Mouse (Mus musculus) liver, embryonic 12.5 days (tissue): ENCODE data around the gene Lhx4. TPM values are rescaled to one million over a fixed set of nuclear protein-coding genes. Genes with fewer than 3 reads are reported as not detected.
A peak's percentile ranks its signal among the peaks of the same experiment; 100 is the strongest.

Experiments
- ATAC-seq: fragments of 200-750 bp; cut with Nextera tagmentation; 2 replicates; pipeline ENCODE4 v1.8.0; 2017; ENCODE audit warnings: moderate number of reproducible peaks, mild to moderate bottlenecking, moderate library complexity
- H3K27ac ChIP-seq: fragments of 300-500 bp; sonication (generic); 2 replicates; pipeline ENCODE4 v1.5.1; 2016; ENCODE audit warnings: mild to moderate bottlenecking
- H3K27me3 ChIP-seq: fragments of 300-500 bp; sonication (generic); replicated peaks from 2 replicates; pipeline ENCODE4 v1.6.1; 2016; ENCODE audit warnings: mild to moderate bottlenecking, moderate library complexity
- H3K36me3 ChIP-seq: fragments of 300-500 bp; sonication (generic); 2 replicates; pipeline ENCODE4 v1.6.1; 2016; ENCODE audit warnings: mild to moderate bottlenecking, moderate library complexity
- H3K4me1 ChIP-seq: fragments of 300-500 bp; sonication (generic); 2 replicates; pipeline ENCODE4 v1.6.1; 2016
- H3K4me2 ChIP-seq: fragments of 300-500 bp; sonication (generic); 2 replicates; pipeline ENCODE4 v1.6.1; 2016; ENCODE audit warnings: mild to moderate bottlenecking, moderate library complexity
- H3K4me3 ChIP-seq: fragments of 300-500 bp; sonication (generic); 2 replicates; pipeline ENCODE4 v1.5.1; 2016; ENCODE audit warnings: mild to moderate bottlenecking, moderate library complexity
- H3K9ac ChIP-seq: fragments of 300-500 bp; sonication (generic); 2 replicates; pipeline ENCODE4 v1.6.1; 2016; ENCODE audit warnings: mild to moderate bottlenecking, moderate library complexity
- H3K9me3 ChIP-seq: fragments of 300-500 bp; sonication (generic); replicated peaks from 2 replicates; pipeline ENCODE4 v1.6.1; 2016; ENCODE audit warnings: mild to moderate bottlenecking, moderate library complexity
- WGBS: fragments of 180-500 bp; shearing (Covaris S2); methylation state at CpG from one replicate; pipeline ENCODE4 v1.1.7; 2016; ENCODE audit not compliant: insufficient replicate concordance; 5-methylcytosine and 5-hydroxymethylcytosine counted together
- polyA plus RNA-seq: library from polyadenylated mRNA; unstranded; fragments of >200 nt; fragmentation: Nextera tagmentation; extraction: Ambion mirVana; gene quantifications from 2 replicates; pipeline ENCODE4 v1.2.1, GENCODE M21; 2016

Lhx4 gene
- not detected in 2 replicates for polyA plus RNA-seq

DNA sequence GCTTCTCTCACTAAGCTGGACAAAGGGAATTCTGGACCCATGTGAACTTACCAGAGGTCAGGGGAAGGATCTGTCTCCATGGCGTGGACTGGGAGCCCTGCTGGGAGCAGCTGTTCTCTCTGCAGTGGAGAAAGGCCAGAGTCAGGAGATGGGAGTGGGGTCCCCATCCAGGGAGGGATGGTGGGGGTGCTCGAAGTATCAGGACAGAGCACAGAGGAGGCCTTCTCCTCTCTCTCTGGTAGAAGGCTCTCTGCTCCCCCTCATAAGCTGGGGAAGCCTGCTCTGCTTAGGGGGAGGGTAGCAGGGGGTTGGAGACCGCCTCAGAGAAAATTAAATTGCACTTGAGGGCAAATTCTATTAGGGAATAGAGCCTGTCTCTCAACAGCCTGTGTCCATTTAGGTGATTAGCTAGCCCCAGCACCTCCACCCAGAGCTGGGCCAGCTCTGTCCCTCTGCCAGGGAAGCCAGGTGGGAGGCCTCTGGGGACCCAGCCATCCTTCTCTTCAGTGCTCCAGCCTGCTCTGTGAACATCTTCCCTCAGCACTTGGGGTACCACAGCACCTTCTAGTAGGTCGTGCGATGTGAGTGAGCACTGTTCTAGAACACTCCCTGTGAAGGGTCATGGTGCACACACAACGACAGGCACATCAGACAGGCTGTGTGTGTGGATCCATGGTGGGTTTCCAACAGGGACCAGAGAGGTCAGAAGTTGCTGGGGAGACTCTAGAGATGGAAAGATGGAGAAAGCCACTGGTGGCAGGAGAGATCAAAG, at the start of gene Lhx4:
Gene Lhx4, minus strand, starts transcription at position 201 of the 772 bp plus-strand sequence.
- ATAC-seq, result no peak
- Histone ChIP-seq H3K36me3 (no peaks in the 10 kb centered on the region), H3K9ac (no peak within 1 kb of the TSS), H3K27me3 (peaks cover 82% of the 10 kb centered on the region), H3K4me3 (no peak within 1 kb of the TSS), H3K9me3 (no peaks in the 10 kb centered on the region), H3K27ac (no peak within 1 kb of the TSS), H3K4me2 (no peak within 1 kb of the TSS), H3K4me1 (no peaks in the 10 kb centered on the region)
- WGBS, result 44% methylated on average over 6 of the region's 6 CpGs

DNA sequence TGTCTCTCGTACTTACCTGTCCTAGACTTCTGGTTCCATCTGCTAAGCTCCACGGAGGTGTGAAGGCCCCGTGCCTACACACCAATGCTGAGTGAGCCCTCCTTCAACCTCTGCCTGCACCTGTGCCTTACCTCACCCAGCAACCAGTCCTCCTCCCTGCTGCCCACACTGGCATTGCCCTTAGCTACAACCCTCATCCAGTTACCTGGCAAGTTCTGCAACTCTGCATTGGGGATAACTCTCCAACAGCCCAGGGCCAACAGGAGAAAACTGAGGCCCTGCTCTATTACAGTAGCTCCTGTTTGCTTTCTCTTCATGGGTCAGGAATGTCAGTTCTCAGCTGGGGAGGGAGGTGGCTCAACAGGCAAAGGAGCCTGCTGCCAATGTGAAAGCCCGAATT, 46.5 kb upstream of the Lhx4 start:
- Histone ChIP-seq H3K4me2 (no peak overlapping the region), H3K4me3 (no peak overlapping the region), H3K36me3 (peaks cover 57% of the 10 kb centered on the region), H3K27ac (no peak overlapping the region), H3K27me3 (no peaks in the 10 kb centered on the region), H3K9me3 (no peaks in the 10 kb centered on the region), H3K4me1 (peaks cover 20% of the 10 kb centered on the region), H3K9ac (no peak overlapping the region)
- 82% methylated on average over 4 of the region's 4 CpGs for WGBS
- no peak for ATAC-seq

DNA sequence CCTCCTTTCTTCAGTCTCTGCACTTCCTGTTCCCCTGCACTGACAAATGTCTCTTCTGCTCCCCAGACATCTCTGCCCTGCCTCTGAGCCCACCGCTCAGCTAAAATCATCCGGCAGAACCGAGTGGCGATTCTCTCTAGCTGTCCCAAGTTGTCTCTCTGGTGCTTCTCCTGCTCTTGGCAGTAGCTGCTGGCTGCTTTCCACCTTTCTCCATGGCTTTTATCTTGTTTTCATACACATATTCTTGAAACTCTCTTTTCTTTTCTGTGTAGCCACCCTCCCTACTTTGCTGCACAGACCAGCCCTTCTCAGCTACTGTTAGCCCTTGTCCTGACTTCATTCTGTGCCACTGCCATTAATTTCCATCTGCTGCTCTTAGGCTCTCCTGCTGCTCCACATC, 45.9 kb upstream of the Lhx4 start:
- ATAC-seq, result no peak
- WGBS, result 70% methylated on average over 4 of the region's 4 CpGs
- H3K4me3 ChIP-seq, result no peak overlapping the region
- no peak overlapping the region for H3K9ac ChIP-seq
- no peaks in the 10 kb centered on the region for H3K27me3 ChIP-seq
- H3K4me2 ChIP-seq, result no peak overlapping the region
- peaks cover 57% of the 10 kb centered on the region for H3K36me3 ChIP-seq
- peaks cover 20% of the 10 kb centered on the region for H3K4me1 ChIP-seq
- no peak overlapping the region for H3K27ac ChIP-seq
- H3K9me3 ChIP-seq, result no peaks in the 10 kb centered on the region

DNA sequence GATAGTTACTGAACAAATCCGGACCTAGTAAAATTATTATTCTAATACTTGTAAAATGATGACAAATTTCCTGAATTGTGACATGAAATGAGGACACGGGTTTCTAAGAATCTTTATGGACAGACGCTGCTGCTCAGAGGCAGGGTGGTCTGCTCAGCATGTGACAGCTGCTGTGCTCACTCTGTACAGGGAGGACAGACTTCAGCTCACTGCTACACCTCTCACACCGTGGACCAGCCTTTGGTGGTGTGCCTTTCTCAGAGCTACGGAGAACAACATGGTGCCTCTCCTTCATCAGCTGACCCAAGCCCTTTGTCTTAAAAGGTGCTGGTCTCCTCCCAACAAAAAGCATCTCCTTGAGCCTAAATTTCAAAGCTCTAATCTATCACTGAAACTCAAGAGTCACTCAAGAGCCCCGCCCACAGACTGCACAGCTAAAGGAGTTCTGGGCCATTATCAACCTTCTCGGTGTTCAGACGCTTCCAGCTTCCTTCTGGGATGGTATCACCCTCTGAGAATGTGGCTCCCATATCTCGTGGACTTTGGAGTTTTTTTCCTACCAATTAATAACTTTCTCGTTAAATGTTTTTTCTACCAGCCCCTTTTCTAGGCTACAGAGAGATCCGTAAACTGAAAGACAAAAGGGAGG, 45.4 kb upstream of the Lhx4 start:
- Histone ChIP-seq H3K9me3 (no peaks in the 10 kb centered on the region), H3K36me3 (peaks cover 55% of the 10 kb centered on the region), H3K9ac (no peak overlapping the region), H3K27me3 (no peaks in the 10 kb centered on the region), H3K4me2 (no peak overlapping the region), H3K27ac (no peak overlapping the region), H3K4me3 (no peak overlapping the region), H3K4me1 (peaks cover 20% of the 10 kb centered on the region)
- 57% methylated on average over 11 of the region's 11 CpGs for WGBS
- ATAC-seq, result peak; percentile 58; the same call in 1 of the 2 replicates

DNA sequence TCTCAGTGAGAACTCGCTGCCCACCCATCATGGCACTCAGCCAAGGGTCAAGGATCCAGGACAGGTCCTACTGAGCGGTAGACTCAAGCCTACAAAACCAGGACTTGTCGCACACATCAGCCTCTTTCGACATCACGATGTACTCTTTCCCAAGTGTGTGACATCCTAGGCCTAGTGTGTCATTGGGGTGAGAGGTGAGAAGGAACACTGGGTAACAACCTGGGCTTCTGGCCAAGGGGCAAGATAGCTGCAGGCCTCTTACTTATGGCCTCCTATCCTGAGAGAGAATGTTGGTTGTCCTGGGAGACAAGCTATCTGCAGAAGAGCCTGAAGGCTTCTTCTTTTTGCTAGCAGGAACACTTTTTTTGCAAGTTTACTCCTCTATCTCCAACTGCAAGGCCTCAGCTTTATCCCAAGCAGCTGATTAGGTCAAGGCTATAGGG, 44.3 kb upstream of the Lhx4 start:
- no peaks in the 10 kb centered on the region for H3K9me3 ChIP-seq
- H3K4me3 ChIP-seq, result no peak overlapping the region
- H3K27ac ChIP-seq, result no peak overlapping the region
- no peak for ATAC-seq
- H3K27me3 ChIP-seq, result no peaks in the 10 kb centered on the region
- peaks cover 55% of the 10 kb centered on the region for H3K36me3 ChIP-seq
- peaks cover 20% of the 10 kb centered on the region for H3K4me1 ChIP-seq
- 81% methylated on average over 5 of the region's 5 CpGs for WGBS
- H3K9ac ChIP-seq, result no peak overlapping the region
- no peak overlapping the region for H3K4me2 ChIP-seq

DNA sequence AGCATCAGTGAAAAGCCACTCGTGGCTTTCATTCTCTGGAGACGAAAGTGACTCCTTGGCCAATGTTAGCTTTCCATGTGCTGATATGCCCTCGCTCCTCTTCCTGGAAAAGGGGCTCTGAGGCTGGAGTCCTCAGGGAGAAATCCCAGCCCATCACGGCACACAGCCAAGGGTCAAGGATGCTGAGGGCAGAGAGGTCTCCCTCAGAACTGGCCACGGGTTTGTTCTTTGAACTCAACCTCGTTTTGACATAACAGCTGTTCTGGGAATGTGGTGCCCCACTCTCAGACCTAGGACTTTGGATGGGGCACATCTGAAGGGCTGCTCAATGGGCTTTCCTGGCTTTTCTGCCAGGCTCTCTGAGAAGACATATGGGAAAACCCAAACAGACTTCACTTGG, 43.4 kb upstream of the Lhx4 start:
- Histone ChIP-seq H3K27me3 (no peaks in the 10 kb centered on the region), H3K36me3 (peaks cover 54% of the 10 kb centered on the region), H3K27ac (no peak overlapping the region), H3K9me3 (no peaks in the 10 kb centered on the region), H3K4me3 (no peak overlapping the region), H3K4me2 (no peak overlapping the region), H3K9ac (no peak overlapping the region), H3K4me1 (peaks cover 20% of the 10 kb centered on the region)
- ATAC-seq, result no peak
- 73% methylated on average over 6 of the region's 6 CpGs for WGBS

DNA sequence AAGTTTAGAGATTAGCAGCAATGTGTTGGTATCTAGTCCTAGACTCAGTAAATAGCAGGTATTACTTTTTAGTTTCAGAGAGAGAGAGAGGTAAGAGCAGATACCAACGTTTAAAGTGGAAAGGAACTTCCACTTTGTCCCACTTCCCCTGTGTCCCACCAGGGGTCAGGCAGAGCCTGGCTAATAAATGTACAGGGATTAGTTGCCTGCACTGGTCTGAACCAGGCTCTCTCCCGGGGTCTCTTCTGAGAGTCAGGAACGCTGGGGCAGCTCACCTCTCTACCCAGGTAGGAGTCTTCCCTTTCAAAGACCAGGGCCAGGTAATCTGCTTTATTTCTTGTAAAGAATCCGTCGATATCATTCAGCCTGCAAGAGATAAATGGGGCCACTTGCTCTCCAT, 40.4 kb upstream of the Lhx4 start:
- 0 out of 2 replicates have a peak, but pooled peaks have one; percentile 28 for ATAC-seq
- peaks cover 70% of the 10 kb centered on the region for H3K36me3 ChIP-seq
- WGBS, result 60% methylated on average over 5 of the region's 5 CpGs

DNA sequence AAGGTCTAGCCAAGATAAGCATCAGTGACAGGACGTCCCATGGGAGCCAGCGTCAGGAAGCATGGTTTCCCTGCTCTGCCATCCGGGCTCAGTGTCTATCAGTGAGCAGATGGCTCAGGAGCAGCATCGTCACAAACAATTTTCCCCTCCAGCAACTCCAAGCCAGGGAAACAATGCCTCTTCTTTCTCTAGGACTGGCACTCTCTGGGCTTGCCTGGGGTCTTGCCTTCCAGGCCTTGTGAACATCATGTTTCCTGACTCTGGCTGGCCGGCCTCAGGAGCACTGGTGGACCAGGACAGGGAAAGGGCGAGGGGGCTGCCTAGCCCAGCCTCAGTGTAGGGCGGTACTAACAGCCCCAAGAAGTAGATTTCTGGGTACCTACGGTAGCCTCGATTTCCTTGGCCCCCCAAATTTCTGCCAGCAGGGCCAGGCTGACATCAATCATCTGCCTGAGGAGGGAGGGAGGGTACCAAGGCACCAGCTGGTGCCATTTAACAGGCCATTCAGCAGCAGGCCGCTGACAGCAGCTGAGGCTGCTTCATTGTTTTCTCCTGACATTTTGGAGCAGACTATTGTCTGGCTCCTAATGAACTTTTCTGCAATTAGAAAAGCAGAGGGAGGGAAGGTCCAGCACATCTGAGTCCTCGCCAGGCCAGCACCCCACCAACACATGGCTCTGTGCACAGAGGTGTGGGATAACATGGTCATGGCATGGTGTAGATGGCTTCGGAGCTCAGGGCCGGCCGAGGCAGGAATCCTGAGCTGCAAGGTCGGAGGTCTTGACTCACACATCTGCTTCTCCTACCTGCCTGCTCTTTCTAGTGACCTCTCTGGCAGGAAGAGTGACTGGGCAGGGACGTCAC, 38.9 kb upstream of the Lhx4 start:
- 73% methylated on average over 16 of the region's 16 CpGs for whole genome bisulfite sequencing
- Histone ChIP-seq H3K4me1 (0 out of 2 replicates have a peak, but pooled peaks cover under 1% of the 10 kb centered on the region), H3K27ac (no peak overlapping the region), H3K4me3 (no peak overlapping the region), H3K9ac (no peak overlapping the region), H3K27me3 (no peaks in the 10 kb centered on the region), H3K9me3 (no peaks in the 10 kb centered on the region), H3K4me2 (no peak overlapping the region), H3K36me3 (peaks cover 83% of the 10 kb centered on the region)
- ATAC-seq, result no peak

More for the DNA sequence above, 40.4 kb upstream of the Lhx4 start:
- peaks cover 12% of the 10 kb centered on the region for H3K4me1 ChIP-seq
- no peaks in the 10 kb centered on the region for H3K9me3 ChIP-seq
- H3K27me3 ChIP-seq, result no peaks in the 10 kb centered on the region
- H3K9ac ChIP-seq, result no peak overlapping the region
- no peak overlapping the region for H3K27ac ChIP-seq
- no peak overlapping the region for H3K4me2 ChIP-seq
- no peak overlapping the region for H3K4me3 ChIP-seq

DNA sequence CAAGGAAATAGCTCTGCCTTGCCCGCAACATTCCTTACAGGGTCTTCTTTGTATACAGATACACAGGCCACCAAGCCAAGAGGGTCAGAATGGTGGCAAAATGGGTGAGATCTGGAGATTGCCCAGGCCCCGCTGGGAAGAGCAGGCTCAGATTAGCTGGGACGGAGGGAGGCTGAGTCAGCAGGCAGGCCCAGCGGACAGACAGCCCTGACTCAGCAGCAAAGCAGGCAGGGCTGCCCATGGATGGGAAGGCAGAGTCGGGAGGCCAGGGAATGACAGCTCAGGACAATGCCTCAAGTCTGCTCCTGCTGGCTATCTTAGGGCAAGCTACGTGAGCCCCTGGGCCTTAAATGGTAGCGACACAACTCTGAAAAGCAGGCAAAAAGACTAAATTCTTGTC, 34.4 kb upstream of the Lhx4 start:
- H3K27ac ChIP-seq, result no peak overlapping the region

DNA sequence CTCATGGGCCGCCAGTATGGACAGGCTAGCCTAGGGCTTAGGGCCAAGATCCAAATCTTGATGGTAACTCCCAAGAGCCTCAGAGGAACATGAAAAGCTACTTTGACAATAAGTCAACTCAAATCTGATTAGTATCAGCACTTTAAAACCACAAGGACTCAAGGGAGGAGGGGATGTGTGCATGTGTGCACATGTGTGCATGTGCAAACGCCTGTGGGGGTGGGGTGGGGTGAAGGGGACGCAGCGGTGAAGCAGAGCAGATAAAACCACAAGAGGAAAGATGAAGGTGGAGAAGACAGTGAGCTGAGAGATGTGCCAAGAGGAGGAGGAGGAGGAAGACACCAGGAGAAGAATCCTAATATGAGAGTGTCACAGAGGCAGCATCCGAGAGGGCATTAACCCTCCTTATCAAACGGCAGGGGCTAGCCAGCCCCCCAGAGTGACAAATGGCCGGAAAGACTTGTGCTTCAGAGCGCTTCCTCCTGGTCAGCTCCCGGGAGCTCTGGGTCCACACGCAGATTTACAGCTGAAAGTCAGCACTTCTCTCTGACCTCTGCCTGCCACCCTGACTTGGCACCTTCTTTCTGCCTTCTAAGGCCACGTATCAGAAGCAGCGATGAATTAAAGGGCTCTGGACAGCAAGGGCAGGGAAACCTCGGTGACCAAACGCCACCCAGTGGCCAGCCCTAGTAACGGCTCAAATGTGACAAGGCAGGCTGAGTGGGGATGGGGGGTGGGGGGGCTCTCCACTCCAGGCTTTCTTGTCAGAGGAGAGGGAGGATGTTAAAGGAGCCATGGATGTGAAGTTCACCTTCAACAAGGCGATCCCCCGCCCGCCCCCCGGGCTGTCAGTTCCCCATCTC, 33.1 kb upstream of the Lhx4 start:
- H3K9ac ChIP-seq, result no peak overlapping the region
- H3K4me1 ChIP-seq, result peaks cover 14% of the 10 kb centered on the region
- no peak overlapping the region for H3K27ac ChIP-seq
- no peak for ATAC-seq
- peak overlapping the region; percentile 38 for H3K4me2 ChIP-seq
- H3K9me3 ChIP-seq, result no peaks in the 10 kb centered on the region
- 22% methylated on average over 19 of the region's 19 CpGs for WGBS
- no peak overlapping the region for H3K4me3 ChIP-seq
- no peaks in the 10 kb centered on the region for H3K27me3 ChIP-seq
- peaks cover 76% of the 10 kb centered on the region for H3K36me3 ChIP-seq

More for the DNA sequence above, 34.4 kb upstream of the Lhx4 start:
- peaks cover 76% of the 10 kb centered on the region for H3K36me3 ChIP-seq
- ATAC-seq, result no peak
- WGBS, result 69% methylated on average over 7 of the region's 7 CpGs
- H3K9ac ChIP-seq, result no peak overlapping the region
- H3K4me1 ChIP-seq, result peaks cover 14% of the 10 kb centered on the region
- H3K4me3 ChIP-seq, result no peak overlapping the region
- no peaks in the 10 kb centered on the region for H3K27me3 ChIP-seq
- no peaks in the 10 kb centered on the region for H3K9me3 ChIP-seq
- no peak overlapping the region for H3K4me2 ChIP-seq

DNA sequence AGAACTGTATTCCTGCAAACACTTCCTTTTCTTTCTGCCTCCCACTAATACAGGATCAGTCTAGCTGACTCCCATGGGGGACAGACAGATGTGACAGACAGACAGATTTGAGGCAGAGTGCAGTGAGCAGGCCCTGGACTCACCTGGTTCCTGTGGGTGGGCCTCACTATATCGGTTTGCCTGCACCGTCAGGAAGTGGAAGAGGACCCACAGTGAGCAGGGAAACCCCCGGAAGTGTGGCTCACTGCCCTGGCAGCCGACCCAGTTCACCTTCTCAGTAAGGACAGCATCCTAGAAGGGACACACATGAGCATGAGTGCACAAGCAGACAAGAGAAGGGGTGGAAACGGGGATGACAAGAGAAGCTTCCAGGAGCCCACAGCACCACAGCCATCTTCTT, 30.9 kb upstream of the Lhx4 start:
- 52% methylated on average over 5 of the region's 5 CpGs for WGBS
- no peak for ATAC-seq
- Histone ChIP-seq H3K27me3 (no peaks in the 10 kb centered on the region), H3K4me3 (no peak overlapping the region), H3K27ac (no peak overlapping the region), H3K4me2 (no peak overlapping the region), H3K36me3 (peaks cover 62% of the 10 kb centered on the region), H3K9ac (no peak overlapping the region), H3K9me3 (no peaks in the 10 kb centered on the region), H3K4me1 (peaks cover 18% of the 10 kb centered on the region)
